Mouse (Mus musculus) kidney, postnatal 4 days (tissue): ENCODE measurements at regions not wholly inside any gene's neighbourhood (a gene's known extent, or its start where the extent isn't known, plus 50 kb on each side); places are given as distances from the start of the nearest gene placed in this dataset.

Source experiments
- DNase-seq, 2 experiments: peaks; one replicate each; pipeline ENCODE4 v3.0.0; 2021; ENCODE audit warnings: mixed read lengths in 2 of 2

- no peak for DNase-seq
Measured at GRCm38 (mm10) chr6:94957172-94957668, 159.8 kb upstream of the Kbtbd8 start.

GRCm38 (mm10) chr6:94954580-94954979 is 162.5 kb upstream of the Kbtbd8 start:
- no peak for DNase-seq

GRCm38 (mm10) chr6:94953658-94954057 is 163.4 kb upstream of the Kbtbd8 start:
- DNase-seq: no peak

GRCm38 (mm10) chr6:94951971-94952768 is 164.9 kb upstream of the Kbtbd8 start:
- DNase-seq: no peak

- no peak for DNase-seq
Measured at GRCm38 (mm10) chr6:94950944-94951343, 166.1 kb upstream of the Kbtbd8 start.

GRCm38 (mm10) chr6:94950319-94950718 is 166.7 kb upstream of the Kbtbd8 start:
- no peak for DNase-seq

- DNase-seq: peak in 1 of 2 experiments; percentile 4
Measured at GRCm38 (mm10) chr6:94946352-94946900, 170.6 kb upstream of the Kbtbd8 start.

- no peak for DNase-seq
Measured at GRCm38 (mm10) chr6:94945715-94946114, 171.3 kb upstream of the Kbtbd8 start.

- DNase-seq: no peak
Measured at GRCm38 (mm10) chr6:94944196-94944595, 172.8 kb upstream of the Kbtbd8 start.

- no peak for DNase-seq
Measured at GRCm38 (mm10) chr6:94938949-94939348, 178.1 kb upstream of the Kbtbd8 start.

GRCm38 (mm10) chr6:94936206-94936605 is 180.8 kb upstream of the Kbtbd8 start:
- no peak for DNase-seq

- no peak for DNase-seq
Measured at GRCm38 (mm10) chr6:94935706-94936105, 181.3 kb upstream of the Kbtbd8 start.

- DNase-seq: no peak
Measured at GRCm38 (mm10) chr6:94927811-94928210, 189.2 kb upstream of the Kbtbd8 start.

- no peak for DNase-seq
Measured at GRCm38 (mm10) chr6:94926652-94927211, 190.3 kb upstream of the Kbtbd8 start.

- DNase-seq: no peak
Measured at GRCm38 (mm10) chr6:94925408-94925807, 191.6 kb upstream of the Kbtbd8 start.

- no peak for DNase-seq
Measured at GRCm38 (mm10) chr6:94924338-94925039, 192.6 kb upstream of the Kbtbd8 start.

GRCm38 (mm10) chr6:94921741-94922140 is 195.3 kb upstream of the Kbtbd8 start:
- no peak for DNase-seq

- DNase-seq: no peak
Measured at GRCm38 (mm10) chr6:94920770-94921169, 196.3 kb upstream of the Kbtbd8 start.

GRCm38 (mm10) chr6:94919194-94919743 is 197.8 kb upstream of the Kbtbd8 start:
- no peak for DNase-seq

- peak; percentile 33 to 59 for DNase-seq
Measured at GRCm38 (mm10) chr6:94915842-94916620, 201.0 kb upstream of the Kbtbd8 start.

- peak; percentile 4 to 14 for DNase-seq
Measured at GRCm38 (mm10) chr6:94911836-94912235, 205.2 kb upstream of the Kbtbd8 start.

- DNase-seq: peak; percentile 8 to 15
Measured at GRCm38 (mm10) chr6:94911374-94911773, 205.7 kb upstream of the Kbtbd8 start.
